Mouse (Mus musculus) 3T3-L1 (cell line): ENCODE results near the gene Klhdc3.

ENCODE experiments used
- DNase-seq: peaks from one replicate; pipeline ENCODE4 v3.0.0-alpha.2; 2015; ENCODE audit warnings: low read depth, low spot score

Gene Klhdc3

GRCm38 (mm10) chr17:46661351-46661750 lies 19.4 kb downstream of the Klhdc3 start:
- DNase-seq, result no peak

- no peak for DNase-seq
Observed at GRCm38 (mm10) chr17:46656054-46656453, 24.7 kb downstream of the Klhdc3 start.

- DNase-seq, result no peak
Observed at GRCm38 (mm10) chr17:46651755-46652547, 28.8 kb downstream of the Klhdc3 start.

GRCm38 (mm10) chr17:46651292-46651691 lies 29.4 kb downstream of the Klhdc3 start:
- DNase-seq, result peak; percentile 33

- DNase-seq, result peak; percentile 90
Observed at GRCm38 (mm10) chr17:46650232-46651031, 30.3 kb downstream of the Klhdc3 start, which contains the start of gene Cul7. TSS of gene Cul7 (plus strand) at chr17:46650337.

GRCm38 (mm10) chr17:46649811-46650210 lies 30.9 kb downstream of the Klhdc3 start:
- peak; percentile 41 for DNase-seq

- DNase-seq, result no peak
Observed at GRCm38 (mm10) chr17:46648436-46648835, 32.3 kb downstream of the Klhdc3 start.

GRCm38 (mm10) chr17:46647279-46647678 lies 33.4 kb downstream of the Klhdc3 start:
- DNase-seq, result no peak

- no peak for DNase-seq
Observed at GRCm38 (mm10) chr17:46646322-46646662, 34.4 kb downstream of the Klhdc3 start.

GRCm38 (mm10) chr17:46645561-46646321 lies 35.0 kb downstream of the Klhdc3 start, which contains the start of the genes Klc4 and Mrpl2:
TSS of gene Klc4 (minus strand) at chr17:46646022.
TSS of gene Mrpl2 (plus strand) at chr17:46646229.
- DNase-seq, result peak; percentile 97

GRCm38 (mm10) chr17:46644916-46645475 lies 35.7 kb downstream of the Klhdc3 start:
- DNase-seq, result peak; percentile 65

- no peak for DNase-seq
Observed at GRCm38 (mm10) chr17:46644152-46644805, 36.4 kb downstream of the Klhdc3 start.

GRCm38 (mm10) chr17:46642060-46642459 lies 38.7 kb downstream of the Klhdc3 start:
- DNase-seq, result no peak

GRCm38 (mm10) chr17:46639929-46640328 lies 40.8 kb downstream of the Klhdc3 start:
- no peak for DNase-seq

GRCm38 (mm10) chr17:46636831-46637523 lies 43.7 kb downstream of the Klhdc3 start:
- DNase-seq, result peak; percentile 93

- peak; percentile 75 for DNase-seq
Observed at GRCm38 (mm10) chr17:46629685-46630441, 50.9 kb downstream of the Klhdc3 start.

- DNase-seq, result peak; percentile 43
Observed at GRCm38 (mm10) chr17:46628791-46629684, 51.7 kb downstream of the Klhdc3 start, which contains the start of gene Ptk7. TSS of gene Ptk7 (minus strand) at chr17:46629504.

GRCm38 (mm10) chr17:46628471-46628790 lies 52.3 kb downstream of the Klhdc3 start:
- peak; percentile 43 for DNase-seq

- no peak for DNase-seq
Observed at GRCm38 (mm10) chr17:46627409-46627808, 53.3 kb downstream of the Klhdc3 start.
